Mouse (Mus musculus) testis, adult 2 months (tissue): ENCODE data around the gene Wdfy4. TPM values are rescaled to one million over a fixed set of nuclear protein-coding genes. Genes with fewer than 3 reads are reported as not detected.
A peak's percentile ranks its signal among the peaks of the same experiment; 100 is the strongest.

Experiments
- H3K27ac ChIP-seq: fragments of 200-500 bp; 2 replicates; pipeline ENCODE4 v1.5.1; 2012; ENCODE audit warnings: low read depth, low read length; ENCODE audit not compliant: control insufficient read depth, insufficient read depth
- H3K27me3 ChIP-seq: fragments of 200-500 bp; 2 replicates; pipeline ENCODE4 v1.6.1; 2012; ENCODE audit warnings: mild to moderate bottlenecking, low read length, moderate library complexity; ENCODE audit not compliant: control insufficient read depth, insufficient read depth
- H3K36me3 ChIP-seq: fragments of 200-500 bp; 2 replicates; pipeline ENCODE4 v1.6.1; 2012; ENCODE audit warnings: mild to moderate bottlenecking, low read length; ENCODE audit not compliant: control insufficient read depth, insufficient read depth
- H3K4me1 ChIP-seq: fragments of 200-500 bp; 2 replicates; pipeline ENCODE4 v1.6.1; 2012; ENCODE audit warnings: low read length; ENCODE audit not compliant: control insufficient read depth, insufficient read depth
- H3K4me3 ChIP-seq: fragments of 200-500 bp; 2 replicates; pipeline ENCODE4 v1.5.1; 2012; ENCODE audit warnings: low read depth, mild to moderate bottlenecking, low read length, moderate library complexity, mixed read lengths; ENCODE audit not compliant: control insufficient read depth
- CTCF ChIP-seq: fragments of 200-500 bp; IDR thresholded peaks from 2 replicates; pipeline ENCODE4 v1.5.1; 2012; ENCODE audit warnings: low read depth, mild to moderate bottlenecking, inconsistent platforms, low read length, moderate library complexity; ENCODE audit not compliant: control insufficient read depth, insufficient read depth, insufficient replicate concordance
- POLR2A ChIP-seq: fragments of 200-500 bp; IDR thresholded peaks from 2 replicates; pipeline ENCODE4 v1.6.1; 2012; ENCODE audit warnings: low read depth, mild to moderate bottlenecking, inconsistent platforms, low read length, moderate library complexity; ENCODE audit not compliant: control insufficient read depth
- polyA plus RNA-seq: library from polyadenylated mRNA; depleted of rRNA; stranded (reverse); fragments of >200 nt; gene quantifications from 2 replicates; pipeline ENCODE4 v1.2.3, GENCODE M21; 2012

Gene Wdfy4
- polyA plus RNA-seq, 1 experiment = 4.0 TPM

DNA sequence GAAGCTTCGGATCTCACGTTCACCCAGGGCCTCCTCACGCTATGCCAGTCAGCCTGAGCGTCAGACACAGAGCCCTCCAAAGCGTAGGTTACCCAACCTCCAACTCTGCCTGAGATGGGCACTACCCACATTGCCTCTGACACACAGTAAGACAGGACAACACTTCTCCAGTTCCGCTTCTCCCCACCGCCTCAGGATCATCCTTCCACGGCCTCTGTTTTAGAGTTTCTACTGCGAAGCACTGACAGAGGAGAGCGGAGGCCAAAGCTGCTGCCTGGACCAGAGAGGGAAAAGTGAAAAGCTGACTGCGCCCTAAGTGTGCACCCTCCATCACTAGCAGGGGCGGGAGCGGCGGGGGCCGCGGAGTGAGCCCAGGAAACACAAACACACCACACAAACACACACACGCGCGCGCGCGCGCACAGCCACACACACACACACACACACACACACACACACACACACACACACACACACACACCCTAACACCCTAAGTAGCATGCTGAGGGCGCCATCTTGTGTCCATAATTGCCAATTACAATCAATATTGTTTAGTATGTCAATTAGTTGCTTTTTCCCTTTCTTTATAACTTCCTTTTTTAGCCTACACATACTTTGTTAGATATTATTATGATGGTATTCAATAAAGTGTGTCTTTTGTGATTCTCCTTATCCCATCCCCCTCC is 20.1 kb upstream of the Wdfy4 start:
- H3K27me3 ChIP-seq = no peaks in the 10 kb centered on the region
- no peak overlapping the region for H3K27ac ChIP-seq
- H3K4me3 ChIP-seq = no peak overlapping the region
- TF ChIP-seq POLR2A = no peak
- peak; percentile 34; the same call in 1 of the 2 replicates for TF ChIP-seq CTCF
- H3K36me3 ChIP-seq = no peaks in the 10 kb centered on the region
- H3K4me1 ChIP-seq = peaks cover 5% of the 10 kb centered on the region

DNA sequence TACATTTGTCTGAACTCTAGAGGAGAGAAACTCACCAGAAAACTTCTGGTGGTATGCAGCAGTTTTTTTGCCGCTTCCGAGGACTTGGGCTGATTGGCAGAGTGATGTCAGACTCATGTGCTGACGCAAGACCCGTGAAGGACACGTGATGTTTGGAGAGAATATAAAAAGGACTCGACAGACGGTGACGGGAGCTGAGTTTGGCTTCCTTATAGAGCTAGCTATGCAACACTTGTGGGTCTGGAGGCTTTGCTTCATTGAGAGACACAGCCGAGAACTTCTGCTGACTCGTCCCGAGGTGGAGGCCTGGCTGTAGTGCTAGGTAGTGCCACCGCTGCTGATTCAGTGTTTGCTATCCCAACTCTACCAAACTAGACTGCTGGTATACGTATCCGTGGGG is 18.5 kb upstream of the Wdfy4 start:
- Histone ChIP-seq H3K4me1 (peaks cover 5% of the 10 kb centered on the region), H3K4me3 (no peak overlapping the region), H3K27me3 (no peaks in the 10 kb centered on the region), H3K27ac (no peak overlapping the region), H3K36me3 (no peaks in the 10 kb centered on the region)
- TF ChIP-seq POLR2A = no peak
- TF ChIP-seq CTCF = no peak

DNA sequence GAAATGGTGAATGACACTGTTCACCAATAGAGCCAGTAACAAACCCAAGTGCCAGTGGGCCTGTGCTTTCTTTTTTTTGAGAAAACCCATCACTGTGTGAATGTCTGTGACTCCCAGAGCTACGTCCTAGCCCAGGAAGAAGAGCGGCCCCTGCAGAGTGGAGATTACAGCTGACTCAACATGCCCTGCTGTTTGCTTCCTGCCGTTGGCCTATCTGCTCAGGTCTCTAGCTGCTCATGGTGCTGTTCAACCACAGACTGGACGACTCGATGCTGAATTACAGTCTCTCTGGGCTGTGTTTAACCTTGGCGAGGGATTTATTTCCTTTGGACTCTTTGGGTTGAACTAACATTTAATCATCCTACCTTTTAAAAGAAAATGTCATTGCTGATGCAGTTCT is 17.6 kb upstream of the Wdfy4 start:
- Histone ChIP-seq H3K4me1 (peaks cover 5% of the 10 kb centered on the region), H3K4me3 (no peak overlapping the region), H3K27ac (no peak overlapping the region), H3K27me3 (no peaks in the 10 kb centered on the region), H3K36me3 (no peaks in the 10 kb centered on the region)
- TF ChIP-seq CTCF (no peak), POLR2A (no peak)

DNA sequence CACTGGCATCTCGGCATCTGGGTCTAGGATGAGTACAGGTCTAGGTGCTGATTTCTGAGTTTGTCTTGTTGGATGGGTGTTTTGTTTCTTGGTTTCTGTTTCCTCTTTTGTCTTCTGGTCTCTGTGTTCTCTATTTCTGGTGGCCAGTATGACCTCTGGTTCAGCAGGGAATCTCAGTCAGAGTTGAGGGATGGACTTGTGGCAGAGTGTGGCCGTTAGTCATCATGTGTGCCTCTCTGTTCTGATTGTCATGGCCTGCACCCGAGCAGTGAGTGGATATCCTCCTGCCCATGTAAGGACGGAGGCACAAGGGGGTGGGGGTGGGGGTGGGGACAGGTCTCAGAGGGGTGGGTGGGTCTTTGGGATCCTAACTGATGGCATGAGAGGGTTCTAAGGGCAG is 16.9 kb upstream of the Wdfy4 start:
- TF ChIP-seq CTCF (no peak), POLR2A (no peak)
- Histone ChIP-seq H3K4me1 (peaks cover 5% of the 10 kb centered on the region), H3K27ac (no peak overlapping the region), H3K36me3 (no peaks in the 10 kb centered on the region), H3K27me3 (no peaks in the 10 kb centered on the region), H3K4me3 (no peak overlapping the region)

DNA sequence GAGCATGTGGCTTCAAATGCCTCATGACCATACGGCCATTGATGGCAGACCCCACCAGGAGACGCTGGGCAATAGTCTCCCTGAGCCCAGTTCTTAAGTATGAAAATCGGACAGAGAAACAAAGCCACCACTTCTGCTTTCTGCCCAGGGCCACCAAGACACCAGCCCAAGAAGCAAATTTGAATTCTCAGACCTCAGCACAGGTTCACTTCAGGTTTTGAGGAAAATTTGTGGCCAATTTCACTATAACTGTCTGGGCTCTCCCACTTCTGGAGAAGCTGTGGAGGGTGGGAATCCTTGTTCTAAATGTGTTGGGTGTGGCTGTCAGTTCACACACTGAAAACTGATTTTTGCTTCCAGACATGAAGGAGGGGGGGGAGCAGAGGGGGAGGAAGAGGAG is 8.9 kb upstream of the Wdfy4 start:
- no peak overlapping the region for H3K27ac ChIP-seq
- H3K36me3 ChIP-seq = no peaks in the 10 kb centered on the region
- peaks cover 2% of the 10 kb centered on the region for H3K4me1 ChIP-seq
- no peak overlapping the region for H3K4me3 ChIP-seq
- no peak for TF ChIP-seq POLR2A
- TF ChIP-seq CTCF = no peak
- no peaks in the 10 kb centered on the region for H3K27me3 ChIP-seq

DNA sequence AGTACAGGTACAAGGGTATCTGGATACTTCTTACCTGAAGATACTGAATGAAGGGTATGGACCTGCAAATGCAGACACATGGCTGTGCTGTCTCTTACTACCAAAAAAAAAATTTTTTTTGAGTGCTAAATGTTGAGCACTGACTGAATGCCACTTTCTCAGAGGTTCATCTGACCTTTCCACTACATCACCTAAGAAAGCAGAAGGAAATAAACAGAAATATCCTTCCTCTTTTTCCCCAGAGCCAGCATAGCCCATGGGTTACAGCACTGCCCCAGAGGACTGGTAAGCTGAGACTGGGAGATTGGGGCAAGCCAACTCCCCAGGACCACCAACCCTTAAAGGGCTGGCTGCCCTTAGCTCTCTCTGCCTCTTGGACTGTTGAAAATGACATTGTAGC is 8.5 kb upstream of the Wdfy4 start:
- no peak overlapping the region for H3K27ac ChIP-seq
- H3K36me3 ChIP-seq = no peaks in the 10 kb centered on the region
- no peak overlapping the region for H3K4me3 ChIP-seq
- peaks cover 3% of the 10 kb centered on the region for H3K4me1 ChIP-seq
- TF ChIP-seq CTCF = no peak
- no peaks in the 10 kb centered on the region for H3K27me3 ChIP-seq

DNA sequence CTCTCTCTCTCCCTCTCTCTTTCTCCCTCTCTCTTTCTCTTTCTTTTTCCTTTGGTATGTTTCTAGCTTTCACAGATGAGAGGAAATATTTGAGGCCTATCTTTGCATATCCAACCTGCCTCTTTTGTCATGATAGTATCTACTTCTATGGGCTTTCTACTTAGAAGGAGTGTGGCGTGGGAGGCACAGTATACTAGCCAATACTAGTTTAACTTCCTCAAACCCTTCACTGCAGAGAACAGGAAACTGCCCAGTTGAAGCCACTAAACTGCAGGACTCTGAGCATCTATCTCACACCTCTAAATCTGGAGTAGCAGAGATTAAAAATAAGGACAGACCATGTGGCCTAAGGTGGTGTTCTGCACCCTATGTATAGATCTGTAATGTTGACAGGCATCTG is 5.3 kb upstream of the Wdfy4 start:
- no peak for TF ChIP-seq CTCF
- H3K27ac ChIP-seq = no peak overlapping the region
- H3K4me3 ChIP-seq = no peak overlapping the region
- H3K27me3 ChIP-seq = no peaks in the 10 kb centered on the region
- no peaks in the 10 kb centered on the region for H3K36me3 ChIP-seq
- peaks cover 3% of the 10 kb centered on the region for H3K4me1 ChIP-seq
